Comparison of ENCODE assay signal across 10 mouse cellular contexts in genomic region chr9:99874735-99875617, GRCm38 (mm10). TPM values are rescaled to one million over a fixed set of nuclear protein-coding genes. Genes with fewer than 3 reads are reported as not detected.
A peak's percentile ranks its signal among the peaks of the same experiment; 100 is the strongest.
DNase-seq lines count a peak whose midpoint lies in the region; ATAC-seq and TF ChIP-seq lines count a peak whose summit lies in the region.
"Had no signal": no experiment of that assay in that cellular context is flagged by ENCODE, and none has a peak within 500 bp of the region (broad histone marks: within the 10 kb centered on the region; RNA-seq: fewer than 3 reads in every experiment).

No protein-coding gene starts in this region.

- H3K27me3 ChIP-seq in heart, embryonic 12.5 days (replicated peaks), result peaks cover 94% of the 10 kb centered on the region
- H3K27me3 ChIP-seq in forebrain, postnatal 0 days (ENCODE audit: insufficient read depth, low read length), result peaks cover 93% of the 10 kb centered on the region
- peaks cover 100% of the 10 kb centered on the region for H3K27me3 ChIP-seq in midbrain, embryonic 13.5 days
- H3K27me3 ChIP-seq in thymus, adult 2 months (ENCODE audit: control insufficient read depth, insufficient read depth, low read length), result peaks cover 33% of the 10 kb centered on the region

- 2% methylated on average over 52 of the region's 52 CpGs for WGBS in heart, embryonic 12.5 days
- WGBS in forebrain, postnatal 0 days, result 4% methylated on average over 52 of the region's 52 CpGs
- 1% methylated on average over 52 of the region's 52 CpGs for WGBS in midbrain, embryonic 13.5 days
- WGBS in thymus, adult 2 months, result 11% methylated on average over 52 of the region's 52 CpGs

- no peak for TF ChIP-seq CTCF in forebrain, postnatal 0 days (IDR thresholded peaks at IDR 0.05; ENCODE audit: low read depth)
- TF ChIP-seq CTCF in thymus, adult 2 months (IDR thresholded peaks at IDR 0.05; ENCODE audit: borderline replicate concordance, control insufficient read depth, extremely low read depth, insufficient read depth, low read length, poor library complexity), result no peak

- no peak for ATAC-seq in heart, embryonic 12.5 days (ENCODE audit: insufficient number of reproducible peaks, low FRiP score)
- ATAC-seq in forebrain, postnatal 0 days, result no peak
- no peak for ATAC-seq in midbrain, embryonic 13.5 days

- in situ Hi-C loops in ES-E14 (cut with MboI; ENCODE audit: low sequenced_read_pairs in 2 of 2, unreplicated experiment in 2 of 2), result loop anchor here (5.0 to 10.0 kb wide), 2 partner anchors 920 to 923 kb away; partner anchors contain the start of gene Foxl2 (in 1 of the 2)

- no peaks in the 10 kb centered on the region for H3K36me3 ChIP-seq in heart, embryonic 12.5 days
- H3K36me3 ChIP-seq in ES-E14 (ENCODE audit: control insufficient read depth, insufficient read depth, low read length, poor library complexity, severe bottlenecking), result no peaks in the 10 kb centered on the region
- H3K36me3 ChIP-seq in forebrain, postnatal 0 days (ENCODE audit: insufficient read depth), result no peaks in the 10 kb centered on the region
- no peaks in the 10 kb centered on the region for H3K36me3 ChIP-seq in midbrain, embryonic 13.5 days
- H3K36me3 ChIP-seq in thymus, adult 2 months (ENCODE audit: control insufficient read depth, insufficient read depth, low read length), result no peaks in the 10 kb centered on the region

- H3K4me2 ChIP-seq in heart, embryonic 12.5 days, result peak overlapping the region; percentile 64
- no peak overlapping the region for H3K4me2 ChIP-seq in forebrain, postnatal 0 days (ENCODE audit: low read depth)
- H3K4me2 ChIP-seq in midbrain, embryonic 13.5 days (replicated peaks), result peak overlapping the region; percentile 54

- no peak overlapping the region for H3K9ac ChIP-seq in heart, embryonic 12.5 days
- H3K9ac ChIP-seq in ES-E14 (ENCODE audit: insufficient read depth, low read depth, low read length, poor library complexity, severe bottlenecking), result no peak overlapping the region
- H3K9ac ChIP-seq in forebrain, postnatal 0 days, result no peak overlapping the region
- H3K9ac ChIP-seq in midbrain, embryonic 13.5 days (replicated peaks), result peak overlapping the region; percentile 71

- no peak for TF ChIP-seq POLR2A in thymus, adult 2 months (IDR thresholded peaks at IDR 0.05; ENCODE audit: control insufficient read depth, extremely low read depth, insufficient read depth, low read length, poor library complexity)

- no peaks in the 10 kb centered on the region for H3K9me3 ChIP-seq in heart, embryonic 12.5 days (replicated peaks)
- H3K9me3 ChIP-seq in ES-E14 (ENCODE audit: control insufficient read depth, insufficient read depth, low read depth, low read length), result no peaks in the 10 kb centered on the region
- no peaks in the 10 kb centered on the region for H3K9me3 ChIP-seq in forebrain, postnatal 0 days (ENCODE audit: low read length)
- no peaks in the 10 kb centered on the region for H3K9me3 ChIP-seq in midbrain, embryonic 13.5 days

- peak overlapping the region; percentile 37 for H3K4me3 ChIP-seq in heart, embryonic 12.5 days
- peak overlapping the region; percentile 25 to 43; a peak in 2 of 4 replicates for H3K4me3 ChIP-seq in ES-E14 (ENCODE audit: insufficient read depth in 1 of 2, low read depth in 1 of 2, low read length in 2 of 2, poor library complexity in 1 of 2, severe bottlenecking in 1 of 2)
- H3K4me3 ChIP-seq in forebrain, postnatal 0 days (ENCODE audit: low read depth, low read length), result peak overlapping the region; percentile 25; the same call in 1 of the 2 replicates
- peak overlapping the region; percentile 46 for H3K4me3 ChIP-seq in midbrain, embryonic 13.5 days (replicated peaks)
- H3K4me3 ChIP-seq in thymus, adult 2 months (ENCODE audit: control insufficient read depth, insufficient read depth, low read length), result no peak overlapping the region

- DNase-seq in heart, postnatal 14 days, result no peak
- DNase-seq in ES-E14 (ENCODE audit: low read depth, low spot score), result no peak
- no peak for DNase-seq in forebrain, postnatal 0 days
- no peak for DNase-seq in thymus, adult 2 months
- no peak for DNase-seq in spleen, postnatal 4 days (ENCODE audit: low spot score in 2 of 2)
- no peak for DNase-seq in urinary bladder, postnatal 10 days (ENCODE audit: low spot score)

- H3K27ac ChIP-seq in heart, embryonic 12.5 days (ENCODE audit: poor library complexity, severe bottlenecking), result no peak overlapping the region
- H3K27ac ChIP-seq in ES-E14 (ENCODE audit: insufficient read depth, low read depth, low read length, poor library complexity, severe bottlenecking), result no peak overlapping the region
- H3K27ac ChIP-seq in forebrain, postnatal 0 days (ENCODE audit: low read depth, low read length), result no peak overlapping the region
- H3K27ac ChIP-seq in midbrain, embryonic 13.5 days, result peak overlapping the region; percentile 88
- no peak overlapping the region for H3K27ac ChIP-seq in thymus, adult 2 months (ENCODE audit: control insufficient read depth, insufficient read depth, low read length)

- intact Hi-C loops in heart, postnatal 14 days (cut with DNase I), result no loop called here

- peaks cover 30% of the 10 kb centered on the region for H3K4me1 ChIP-seq in heart, embryonic 12.5 days (replicated peaks)
- H3K4me1 ChIP-seq in ES-E14 (ENCODE audit: control insufficient read depth in 2 of 2, insufficient read depth in 2 of 2, low read length in 2 of 2, poor library complexity in 1 of 2), result peaks cover 0 to 14% of the 10 kb centered on the region in 2 experiments; a peak in 1 of 4 replicates
- no peaks in the 10 kb centered on the region for H3K4me1 ChIP-seq in forebrain, postnatal 0 days (ENCODE audit: insufficient read depth)
- H3K4me1 ChIP-seq in midbrain, embryonic 13.5 days (replicated peaks), result peaks cover 52% of the 10 kb centered on the region
- H3K4me1 ChIP-seq in thymus, adult 2 months (replicated peaks; ENCODE audit: control insufficient read depth, insufficient read depth, low read length), result no peaks in the 10 kb centered on the region; the same call in 1 of the 2 replicates

TF ChIP-seq in ES-E14, 5 proteins besides CTCF, POLR2A, EP300 and RAD21:
- TF ChIP-seq MAFK (IDR thresholded peaks at IDR 0.05; ENCODE audit: insufficient read depth, low read depth, low read length) (no peak), ZNF384 (IDR thresholded peaks at IDR 0.05; ENCODE audit: low read depth, low read length) (no peak), ZC3H11A (IDR thresholded peaks at IDR 0.05; ENCODE audit: borderline replicate concordance, low read depth, low read length) (no peak), HCFC1 (IDR thresholded peaks at IDR 0.05; ENCODE audit: borderline replicate concordance, insufficient read depth, low read length) (no peak), CHD2 (IDR thresholded peaks at IDR 0.05; ENCODE audit: low read depth, low read length) (no peak)

RNA-seq across cellular contexts. Expression of gene Sox14, which starts 1.0 kb away (rescaled TPM):
- 0.13 TPM in 1 of 2 replicates, not detected in the other for polyA plus RNA-seq in heart, embryonic 12.5 days (2016; fragmentation: Nextera tagmentation; extraction: Ambion mirVana)
- not detected for total RNA-seq in heart, postnatal 14 days (2021)
- not detected in 2 replicates for total RNA-seq in ES-E14 (2012; rRNA removed)
- total RNA-seq in forebrain, postnatal 0 days (2014; rRNA removed), result 1.2 and 2.0 TPM in 2 replicates
- polyA plus RNA-seq in forebrain, postnatal 0 days (2015; fragmentation: Nextera tagmentation; extraction: Ambion mirVana), result 0.39 and 2.1 TPM in 2 replicates
- polyA plus RNA-seq in midbrain, embryonic 13.5 days (2015; fragmentation: Nextera tagmentation; extraction: Ambion mirVana), result 80.3 and 112 TPM in 2 replicates
- 0.08 TPM in 1 of 2 replicates, not detected in the other for polyA plus RNA-seq in thymus, adult 2 months (2012; rRNA removed)
- total RNA-seq: left cerebral cortex, postnatal 10 days; neutrophil, adult 5-6 weeks had no signal

Comparison
In these comparisons a context has a peak if more than half of its experiments do, and no peak if none do; other contexts are left out.
1. RNA of gene Sox14, which starts 1.0 kb away (polyA plus RNA-seq): 80.3 to 112 TPM in midbrain, embryonic 13.5 days; 0.39 to 2.1 TPM in forebrain, postnatal 0 days, 0.13 TPM in heart, embryonic 12.5 days and 0.08 TPM in thymus, adult 2 months; every median in the first group is over 10 times any median in the second.